Mouse (Mus musculus): Measurements from ENCODE around the gene Ifnlr1. TPM values are rescaled to one million over a fixed set of nuclear protein-coding genes. Genes with fewer than 3 reads are reported as not detected.
"Not testable (repeated sequence)": the region's sequence is repeated elsewhere in the genome, so short reads cannot be mapped to it uniquely, and the experiment has no call there.

Gene Ifnlr1
- polyA plus RNA-seq, 1 experiment, result 3.9 TPM

DNA sequence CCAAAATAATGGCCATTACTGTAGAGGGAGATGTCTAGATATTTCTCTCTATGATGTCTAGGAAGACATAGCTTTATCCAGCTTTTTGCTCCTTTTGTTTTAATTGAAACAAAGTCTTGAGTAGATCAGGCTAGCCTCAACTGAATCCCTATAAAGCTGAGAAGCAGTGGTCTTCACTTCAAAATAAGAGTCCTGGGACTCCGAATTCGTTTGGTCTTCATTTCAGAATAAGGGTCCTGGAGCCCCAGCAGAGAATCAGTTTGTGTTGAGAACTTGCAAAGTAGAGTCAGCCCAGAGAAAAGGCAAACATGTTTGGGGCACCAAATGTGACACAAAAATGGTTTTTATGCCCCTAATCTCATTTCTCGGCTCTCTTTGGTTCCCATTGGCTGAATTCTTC lies 1.4 kb upstream of the Ifnlr1 start:
- DNase-seq (ENCODE audit: low read depth), result no peak

- no peak for DNase-seq (ENCODE audit: low read depth)
Measured at GRCm38 (mm10) chr4:135686568-135686953, 474 bp downstream of the Ifnlr1 start.

GRCm38 (mm10) chr4:135689797-135690196 lies 3.7 kb downstream of the Ifnlr1 start:
- peak; percentile 71 for DNase-seq (ENCODE audit: low read depth)

DNA sequence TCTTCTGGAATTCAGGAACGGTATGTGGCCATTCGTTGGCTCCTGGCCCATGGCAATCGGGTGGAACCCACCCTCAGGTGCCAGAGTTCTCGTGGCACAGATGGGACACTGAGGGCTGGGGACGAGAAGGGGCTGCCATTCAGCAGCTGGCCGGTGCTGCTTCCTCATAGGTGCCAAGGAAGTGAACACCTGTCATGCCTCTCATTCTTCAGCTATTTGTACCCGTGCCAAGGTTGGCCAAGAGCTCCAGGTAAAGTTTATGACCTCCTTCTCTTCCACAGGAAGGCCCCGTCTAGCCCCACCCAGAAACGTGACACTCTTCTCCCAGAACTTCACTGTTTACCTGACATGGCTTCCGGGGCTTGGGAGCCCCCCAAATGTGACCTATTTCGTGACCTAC lies 4.2 kb downstream of the Ifnlr1 start:
- no peak for DNase-seq (ENCODE audit: low read depth)

GRCm38 (mm10) chr4:135692916-135693315 lies 6.8 kb downstream of the Ifnlr1 start:
- no peak for DNase-seq (ENCODE audit: low read depth)

GRCm38 (mm10) chr4:135698498-135698897 lies 12.4 kb downstream of the Ifnlr1 start:
- DNase-seq (ENCODE audit: low read depth), result no peak

DNA sequence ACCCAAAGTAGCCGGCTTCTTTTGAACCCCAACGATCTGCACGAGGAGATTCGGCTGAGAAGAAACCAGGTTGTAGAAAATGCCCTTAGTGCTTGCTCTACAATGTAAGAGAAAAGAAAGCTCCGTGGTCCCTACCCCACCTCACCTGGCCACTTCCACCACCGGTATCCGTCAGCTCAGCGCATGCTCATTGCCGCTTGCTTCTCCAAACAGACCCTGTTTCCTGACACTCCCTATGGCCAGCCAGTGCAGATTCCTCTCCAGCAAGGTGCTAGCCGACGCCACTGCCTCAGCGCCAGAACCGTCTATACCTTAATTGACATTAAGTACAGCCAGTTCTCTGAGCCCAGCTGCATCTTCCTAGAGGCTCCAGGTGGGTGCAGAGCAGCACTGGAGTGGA lies 17.4 kb downstream of the Ifnlr1 start:
- no peak for DNase-seq (ENCODE audit: low read depth)

DNA sequence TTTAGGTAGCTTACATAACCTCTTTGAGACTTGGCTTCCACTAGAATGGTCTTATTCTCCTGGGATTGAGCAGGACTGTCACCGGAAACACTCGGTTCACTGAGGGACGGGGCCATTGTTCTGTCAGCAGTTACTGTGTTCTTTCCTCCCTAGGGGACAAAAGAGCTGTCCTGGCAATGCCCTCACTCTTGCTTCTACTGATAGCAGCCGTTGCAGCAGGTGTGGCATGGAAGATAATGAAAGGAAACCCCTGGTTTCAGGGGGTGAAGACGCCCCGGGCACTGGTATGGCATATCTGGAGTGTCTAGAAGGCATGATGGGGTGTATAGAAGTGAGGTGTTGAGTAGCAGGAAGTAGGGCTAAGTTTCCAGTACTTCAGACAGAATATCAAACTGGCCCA lies 17.9 kb downstream of the Ifnlr1 start:
- no peak for DNase-seq (ENCODE audit: low read depth)

DNA sequence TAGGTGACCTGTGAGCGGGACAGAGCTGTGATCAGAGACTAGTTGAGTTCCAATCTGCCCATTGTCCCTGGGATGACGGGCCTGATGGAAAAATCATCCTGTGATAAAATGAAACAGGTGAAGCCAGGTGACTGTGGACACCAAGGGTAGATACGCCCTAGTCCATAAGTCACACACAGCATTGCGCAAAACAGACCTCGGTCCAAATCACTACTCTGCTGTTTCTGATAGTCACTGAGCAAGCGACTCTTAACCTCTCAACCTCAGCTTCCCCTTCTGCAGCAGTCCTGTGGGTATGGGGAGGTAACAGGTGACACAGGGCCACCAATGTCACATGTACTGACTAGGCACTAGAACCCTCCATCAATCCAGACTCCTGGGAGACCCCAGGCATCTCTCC lies 20.0 kb downstream of the Ifnlr1 start:
- DNase-seq (ENCODE audit: low read depth), result no peak

- no peak for DNase-seq (ENCODE audit: low read depth)
Measured at GRCm38 (mm10) chr4:135709072-135709564, 23.0 kb downstream of the Ifnlr1 start.

DNA sequence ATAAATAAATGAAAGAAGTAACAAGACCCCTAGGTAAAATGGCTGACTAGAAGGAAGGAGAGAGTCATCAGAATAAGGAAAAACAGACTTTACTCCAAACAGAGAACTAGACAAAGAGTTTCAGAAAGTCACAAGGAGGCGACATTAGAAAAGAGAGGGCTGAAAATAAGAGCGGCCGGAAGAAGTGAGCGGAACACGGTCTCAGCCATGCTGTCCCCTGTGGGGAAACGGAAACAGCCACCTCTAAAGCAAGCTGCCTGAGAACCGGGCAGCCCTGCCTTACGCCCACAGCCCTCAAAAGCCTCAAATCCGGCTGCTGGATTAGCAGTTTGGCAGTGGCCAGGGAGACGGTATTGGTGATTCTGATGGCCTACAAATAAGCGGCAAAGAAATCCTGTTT lies 23.5 kb downstream of the Ifnlr1 start:
- no peak for DNase-seq (ENCODE audit: low read depth)

DNA sequence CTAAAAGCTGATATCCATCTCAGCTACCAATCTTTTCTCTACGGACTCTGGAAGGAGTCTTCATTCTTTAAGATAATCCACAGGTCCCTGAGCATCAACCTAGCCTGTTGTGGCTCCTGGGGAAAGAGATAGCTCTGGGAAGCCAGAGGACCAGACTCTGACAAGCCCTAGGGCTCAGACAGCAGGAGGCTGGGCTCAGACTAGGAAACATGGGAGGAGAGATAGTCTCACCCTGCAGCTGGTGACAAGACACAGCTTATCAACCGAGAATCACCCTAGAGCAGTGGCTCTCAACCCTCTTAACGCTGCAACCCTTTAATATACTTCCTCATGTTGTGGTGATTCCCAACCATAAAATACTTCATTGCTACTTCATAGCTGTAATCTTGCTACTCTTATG lies 24.3 kb downstream of the Ifnlr1 start:
- DNase-seq (ENCODE audit: low read depth), result no peak

- DNase-seq (ENCODE audit: low read depth), result no peak
Measured at GRCm38 (mm10) chr4:135714776-135715175, 28.7 kb downstream of the Ifnlr1 start.

GRCm38 (mm10) chr4:135716438-135716837 lies 30.4 kb downstream of the Ifnlr1 start:
- not testable (repeated sequence) for DNase-seq (ENCODE audit: low read depth)

DNA sequence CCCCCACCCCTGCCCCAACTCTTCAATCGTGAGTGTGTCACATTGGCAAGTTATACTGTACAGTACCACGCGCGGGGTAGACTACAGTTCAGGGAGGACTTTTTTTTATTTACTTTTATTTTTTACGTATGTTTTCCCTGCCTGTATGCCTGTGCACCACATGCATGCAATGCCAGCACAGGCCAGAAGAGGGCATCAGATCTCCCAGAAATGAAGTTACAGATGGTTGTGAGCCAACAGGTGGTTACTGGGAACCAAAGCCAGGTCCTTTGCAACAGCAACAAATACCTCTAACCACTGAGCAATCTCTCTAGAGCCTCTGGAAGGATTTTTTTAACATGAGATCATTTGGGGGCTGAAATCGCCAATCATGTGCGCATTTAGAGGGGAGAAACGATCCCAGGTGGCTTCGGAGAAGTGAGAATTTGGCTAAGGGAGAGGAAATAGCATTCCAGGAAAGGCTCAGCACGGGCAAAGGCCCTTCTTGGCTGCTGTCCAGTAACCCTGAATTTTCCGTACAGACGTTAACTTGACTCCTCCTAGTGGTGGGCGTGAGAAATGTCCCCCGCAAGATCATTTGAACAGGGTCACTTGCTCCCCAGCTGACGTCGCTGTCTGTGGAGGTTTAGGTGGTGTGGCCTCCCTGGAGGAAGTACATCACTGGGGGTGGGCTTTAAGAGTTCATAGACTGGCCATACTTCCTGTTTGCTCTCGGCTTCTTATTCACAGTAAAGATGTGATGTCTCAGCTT lies 36.6 kb downstream of the Ifnlr1 start:
- DNase-seq (ENCODE audit: low read depth), result no peak

- DNase-seq (ENCODE audit: low read depth), result no peak
Measured at GRCm38 (mm10) chr4:135726416-135726815, 40.3 kb downstream of the Ifnlr1 start.

GRCm38 (mm10) chr4:135727817-135728216 lies 41.7 kb downstream of the Ifnlr1 start, which contains the start of gene Il22ra1:
Il22ra1 (plus strand) TSS chr4:135728172.
- no peak for DNase-seq (ENCODE audit: low read depth)

DNA sequence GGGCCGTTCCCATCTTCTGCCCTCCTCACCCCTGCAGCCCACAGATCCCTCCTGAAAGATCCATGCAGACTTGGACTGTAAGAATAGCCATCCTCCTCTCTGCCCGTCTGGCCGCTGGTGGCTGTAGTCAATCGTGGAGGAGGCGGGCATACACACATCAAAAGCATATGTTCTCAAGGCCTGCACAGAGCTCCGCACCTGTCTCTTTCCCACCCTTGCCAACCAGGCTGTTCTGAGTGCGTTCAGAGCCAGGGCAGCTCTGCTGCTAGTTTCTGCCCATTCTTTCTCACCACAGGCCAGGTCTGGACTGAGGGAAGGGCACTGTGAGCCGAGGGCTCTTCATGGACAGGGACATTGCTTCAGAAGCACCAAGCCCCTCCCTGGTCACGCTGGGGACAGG lies 44.1 kb downstream of the Ifnlr1 start:
- DNase-seq (ENCODE audit: low read depth), result no peak

GRCm38 (mm10) chr4:135730951-135731350 lies 44.9 kb downstream of the Ifnlr1 start:
- DNase-seq (ENCODE audit: low read depth), result no peak

GRCm38 (mm10) chr4:135733901-135734300 lies 47.8 kb downstream of the Ifnlr1 start:
- no peak for DNase-seq (ENCODE audit: low read depth)

DNA sequence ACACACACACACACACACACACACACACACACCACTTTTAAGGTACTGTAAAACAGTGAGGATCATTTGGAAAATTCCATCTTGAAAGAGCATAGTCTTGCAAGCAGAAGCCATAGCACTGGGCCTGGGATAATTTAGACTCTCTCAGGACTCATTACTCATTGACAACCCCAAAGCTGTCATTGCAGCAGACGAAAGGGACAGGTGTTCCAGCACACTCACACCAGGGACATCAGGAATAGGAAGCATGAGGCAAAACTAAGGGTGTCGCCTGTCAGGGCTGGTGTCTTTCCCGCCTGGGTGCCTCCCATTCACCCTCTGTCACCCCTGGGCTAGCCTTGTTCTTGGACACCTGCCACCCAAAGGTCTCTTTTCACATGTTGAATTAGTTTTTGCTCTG lies 50.8 kb downstream of the Ifnlr1 start:
- no peak for DNase-seq (ENCODE audit: low read depth)

GRCm38 (mm10) chr4:135738237-135738636 lies 52.1 kb downstream of the Ifnlr1 start:
- no peak for DNase-seq (ENCODE audit: low read depth)

DNA sequence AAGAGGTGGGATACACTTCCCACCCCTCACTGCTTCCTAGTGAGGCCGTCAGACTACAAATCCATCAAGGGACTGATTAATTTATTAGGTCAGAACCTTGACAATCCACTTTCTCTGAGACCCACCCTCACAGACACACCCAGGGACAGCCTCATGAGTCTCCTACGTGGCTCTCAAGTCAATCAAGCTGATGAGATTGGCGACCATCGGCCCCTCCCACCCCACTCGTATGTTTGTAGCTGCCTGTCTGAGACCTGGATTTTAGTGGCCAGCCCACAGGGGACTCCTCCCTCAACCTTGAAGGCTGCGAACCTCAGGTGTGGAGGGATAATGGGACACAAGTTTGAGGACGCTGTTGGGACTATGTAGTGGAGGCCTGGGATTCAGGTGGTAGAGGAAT lies 53.1 kb downstream of the Ifnlr1 start:
- DNase-seq (ENCODE audit: low read depth), result no peak

DNA sequence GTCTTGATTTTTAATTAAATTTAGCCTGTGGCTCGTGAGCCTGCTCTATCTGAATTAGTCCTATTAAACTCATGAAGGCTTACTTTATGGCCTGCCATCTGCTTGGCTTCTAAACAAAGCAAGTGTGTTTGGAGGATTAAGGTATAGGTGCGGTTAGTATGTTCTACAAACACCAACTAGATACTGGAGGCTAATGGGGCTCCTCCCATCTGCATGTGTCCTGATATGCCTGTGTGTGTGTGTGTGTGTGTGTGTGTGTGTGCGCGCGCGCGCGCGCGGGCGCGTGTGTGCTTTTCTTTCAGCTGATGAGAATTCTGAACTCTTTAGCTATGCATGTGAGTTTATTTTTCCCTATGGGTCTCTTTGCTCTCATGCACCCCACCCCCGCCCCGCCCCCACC lies 53.6 kb downstream of the Ifnlr1 start:
- DNase-seq (ENCODE audit: low read depth), result no peak
